Mouse (Mus musculus): ENCODE data around the gene Map3k9. TPM values are rescaled to one million over a fixed set of nuclear protein-coding genes. Genes with fewer than 3 reads are reported as not detected.

Map3k9 gene
- polyA plus RNA-seq, 1 experiment from 2014 or later = 0.20 TPM

DNA sequence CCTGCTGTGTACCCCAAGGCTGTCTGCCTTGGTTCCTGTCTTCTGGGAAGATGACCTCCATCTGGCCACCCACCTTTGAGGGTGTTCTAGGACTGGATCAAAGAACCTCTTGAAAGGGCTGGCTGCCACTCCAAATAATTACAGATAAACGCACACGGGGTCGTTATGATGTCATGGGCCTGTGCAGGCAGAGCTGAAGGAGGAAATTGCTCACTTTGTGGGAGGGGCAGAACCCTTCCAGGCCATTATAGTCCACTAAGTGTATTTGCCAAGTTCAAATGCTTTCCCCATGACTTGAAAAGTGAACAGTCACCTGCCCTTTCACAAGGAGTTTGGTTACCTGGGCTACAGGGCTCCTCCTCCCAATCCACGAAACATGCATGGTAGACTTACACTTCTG is 83.0 kb downstream of the Map3k9 start:
- Histone ChIP-seq H3K36me3 (no peaks in the 10 kb centered on the region), H3K9ac (no peak overlapping the region), H3K27ac (replicated peaks) (no peak overlapping the region), H3K4me3 (no peak overlapping the region), H3K27me3 (replicated peaks) (peaks cover 5% of the 10 kb centered on the region; the same call in 1 of the 2 replicates), H3K9me3 (no peaks in the 10 kb centered on the region), H3K4me2 (no peak overlapping the region), H3K4me1 (peaks cover 11% of the 10 kb centered on the region)
- WGBS = 26% methylated on average over 4 of the region's 4 CpGs
- no peak for ATAC-seq (ENCODE audit: extremely low read depth, insufficient number of reproducible peaks, low FRiP score, low TSS enrichment)

DNA sequence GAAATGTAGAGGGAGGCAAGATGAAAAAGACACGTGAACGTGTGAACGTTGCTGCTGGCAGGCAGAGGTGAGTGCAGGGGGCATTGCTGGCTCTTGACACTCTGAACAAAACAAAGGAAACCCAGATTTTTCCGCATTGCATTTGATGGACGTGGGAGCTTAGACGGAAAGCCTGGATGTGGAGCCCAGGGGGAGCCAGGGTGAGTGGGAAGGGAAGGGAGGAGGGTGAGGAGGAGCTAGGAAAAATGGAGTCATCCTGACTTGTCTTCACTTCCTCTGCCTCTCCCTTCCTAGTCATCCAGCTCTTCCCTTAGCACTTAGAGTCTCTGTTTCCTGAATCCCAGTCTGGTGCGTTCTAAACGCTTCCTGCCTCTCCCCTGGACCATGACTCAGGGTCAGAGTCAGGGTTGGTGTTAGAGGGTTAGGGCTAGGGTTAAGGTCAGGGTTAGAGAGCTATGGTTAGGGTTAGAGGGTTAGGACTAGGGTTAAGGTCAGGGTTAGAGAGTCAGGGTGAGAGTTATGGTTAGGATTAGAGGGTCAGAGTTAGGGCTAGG is 89.7 kb downstream of the Map3k9 start:
- Histone ChIP-seq H3K9ac (no peak overlapping the region), H3K4me1 (peaks cover 8% of the 10 kb centered on the region; the same call in 1 of the 2 replicates), H3K27ac (replicated peaks) (peak overlapping the region; percentile 80), H3K27me3 (replicated peaks) (peaks cover 4% of the 10 kb centered on the region; the same call in 1 of the 2 replicates), H3K4me3 (no peak overlapping the region), H3K9me3 (no peaks in the 10 kb centered on the region), H3K4me2 (no peak overlapping the region), H3K36me3 (no peaks in the 10 kb centered on the region)
- ATAC-seq (ENCODE audit: extremely low read depth, insufficient number of reproducible peaks, low FRiP score, low TSS enrichment) = no peak
- WGBS = 26% methylated on average over 8 of the region's 8 CpGs

DNA sequence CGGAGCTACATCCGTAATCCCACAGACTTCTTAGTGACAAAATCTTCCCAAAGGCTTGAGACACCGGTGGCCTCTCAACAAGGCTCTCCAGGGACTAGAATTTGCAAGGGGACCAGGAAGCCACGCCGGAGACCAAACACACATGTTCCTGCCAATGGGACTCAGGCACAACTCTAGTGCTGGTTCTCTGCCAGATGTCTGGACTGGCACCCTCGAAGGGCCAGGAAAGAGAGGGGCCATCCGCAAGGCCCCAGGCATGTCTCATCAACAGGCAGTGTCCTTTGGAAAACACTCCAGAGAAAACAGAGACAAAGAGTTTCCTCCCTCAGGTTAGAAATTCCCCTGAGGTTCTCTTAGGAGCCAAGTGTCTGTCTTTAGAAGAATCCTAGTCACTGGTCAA is 90.2 kb downstream of the Map3k9 start:
- Histone ChIP-seq H3K9me3 (no peaks in the 10 kb centered on the region), H3K4me2 (no peak overlapping the region), H3K27ac (replicated peaks) (peak overlapping the region; percentile 80), H3K4me3 (no peak overlapping the region), H3K4me1 (peaks cover 8% of the 10 kb centered on the region; the same call in 1 of the 2 replicates), H3K9ac (no peak overlapping the region), H3K36me3 (no peaks in the 10 kb centered on the region), H3K27me3 (replicated peaks) (peaks cover 9% of the 10 kb centered on the region; the same call in 1 of the 2 replicates)
- WGBS = 52% methylated on average over 7 of the region's 7 CpGs
- ATAC-seq (ENCODE audit: extremely low read depth, insufficient number of reproducible peaks, low FRiP score, low TSS enrichment) = no peak

DNA sequence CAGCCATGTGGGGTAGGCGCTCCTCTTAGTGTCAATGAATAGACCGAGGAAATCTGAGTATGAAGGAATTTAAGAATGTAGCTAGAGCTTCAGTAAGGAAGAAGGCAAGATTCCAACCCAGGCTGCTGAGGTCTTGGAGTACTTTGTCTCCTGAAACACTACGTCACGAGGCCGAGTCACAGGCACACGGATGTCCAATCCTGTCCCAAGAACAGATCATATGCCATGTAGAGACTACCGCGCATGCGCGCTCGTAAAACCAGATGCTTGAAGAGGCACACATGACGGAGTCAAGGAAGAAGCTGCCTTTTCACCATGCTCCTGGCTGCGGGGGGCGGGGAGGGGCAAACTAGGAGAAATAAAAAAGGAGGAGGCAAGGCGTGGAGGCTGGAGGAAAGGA is 90.9 kb downstream of the Map3k9 start:
- no peak for ATAC-seq (ENCODE audit: extremely low read depth, insufficient number of reproducible peaks, low FRiP score, low TSS enrichment)
- Histone ChIP-seq H3K36me3 (no peaks in the 10 kb centered on the region), H3K4me3 (no peak overlapping the region), H3K9me3 (no peaks in the 10 kb centered on the region), H3K27ac (replicated peaks) (peak overlapping the region; percentile 80), H3K4me1 (peaks cover 8% of the 10 kb centered on the region; the same call in 1 of the 2 replicates), H3K27me3 (replicated peaks) (peaks cover 11% of the 10 kb centered on the region; the same call in 1 of the 2 replicates), H3K9ac (no peak overlapping the region), H3K4me2 (no peak overlapping the region)
- WGBS = 85% methylated on average over 15 of the region's 15 CpGs

DNA sequence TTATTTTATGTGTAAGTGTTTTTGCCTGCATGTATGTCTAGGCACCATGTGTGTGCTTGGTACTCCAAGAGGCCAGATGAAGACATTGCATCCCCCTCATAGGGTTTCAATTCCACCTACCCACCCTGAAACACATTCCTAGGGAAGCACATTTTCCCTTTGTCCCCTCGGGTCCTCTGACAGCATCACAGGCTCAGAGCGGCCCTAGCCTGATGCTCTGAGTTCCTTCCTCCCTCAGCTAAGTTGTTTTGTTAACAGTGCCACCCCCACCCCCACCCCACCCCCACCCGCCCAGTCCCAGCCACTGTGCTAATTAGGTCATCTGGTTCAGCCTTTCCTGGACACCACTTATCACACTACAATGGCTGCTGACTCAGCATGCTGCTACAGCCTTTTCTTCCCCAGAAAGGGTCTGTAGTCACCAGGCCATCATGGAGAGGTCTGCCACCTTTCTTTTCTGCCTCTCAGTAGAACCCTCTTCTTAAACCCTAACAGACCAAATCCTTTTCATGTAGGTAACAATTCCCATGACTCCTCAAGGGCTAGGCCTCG is 91.4 kb downstream of the Map3k9 start:
- 41% methylated on average over 4 of the region's 4 CpGs for WGBS
- Histone ChIP-seq H3K4me3 (no peak overlapping the region), H3K27ac (replicated peaks) (peak overlapping the region; percentile 80), H3K4me1 (peaks cover 4% of the 10 kb centered on the region; the same call in 1 of the 2 replicates), H3K9me3 (no peaks in the 10 kb centered on the region), H3K4me2 (no peak overlapping the region), H3K27me3 (replicated peaks) (peaks cover 11% of the 10 kb centered on the region; the same call in 1 of the 2 replicates), H3K36me3 (no peaks in the 10 kb centered on the region), H3K9ac (no peak overlapping the region)
- ATAC-seq (ENCODE audit: extremely low read depth, insufficient number of reproducible peaks, low FRiP score, low TSS enrichment) = no peak

DNA sequence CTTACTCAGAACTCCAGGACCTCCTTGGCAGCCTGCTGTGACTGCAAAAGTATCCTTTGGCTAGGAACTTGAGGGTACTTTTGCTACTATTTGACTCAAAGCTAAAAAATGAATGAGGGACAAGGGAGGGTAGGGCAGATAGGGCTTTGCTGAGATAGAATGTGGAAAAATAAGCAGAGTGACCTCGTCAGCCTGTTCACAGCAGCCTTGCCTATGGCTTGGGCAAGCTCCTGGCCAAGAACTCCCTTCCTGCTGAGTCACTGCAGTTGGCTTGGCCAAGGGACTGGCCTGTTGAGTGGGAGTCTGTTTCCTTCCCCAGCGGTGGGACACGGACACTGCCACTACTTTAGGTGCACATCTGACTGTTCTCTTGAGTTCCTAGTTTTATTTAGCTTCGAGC is 92.4 kb downstream of the Map3k9 start:
- ATAC-seq (ENCODE audit: extremely low read depth, insufficient number of reproducible peaks, low FRiP score, low TSS enrichment) = no peak
- H3K36me3 ChIP-seq = no peaks in the 10 kb centered on the region
- peak overlapping the region; percentile 70 for H3K27ac ChIP-seq (replicated peaks)
- H3K9me3 ChIP-seq = no peaks in the 10 kb centered on the region
- peaks cover 4% of the 10 kb centered on the region; the same call in 1 of the 2 replicates for H3K4me1 ChIP-seq
- H3K4me2 ChIP-seq = no peak overlapping the region
- 53% methylated on average over 4 of the region's 4 CpGs for WGBS
- H3K9ac ChIP-seq = no peak overlapping the region
- peaks cover 11% of the 10 kb centered on the region; the same call in 1 of the 2 replicates for H3K27me3 ChIP-seq (replicated peaks)
- no peak overlapping the region for H3K4me3 ChIP-seq

DNA sequence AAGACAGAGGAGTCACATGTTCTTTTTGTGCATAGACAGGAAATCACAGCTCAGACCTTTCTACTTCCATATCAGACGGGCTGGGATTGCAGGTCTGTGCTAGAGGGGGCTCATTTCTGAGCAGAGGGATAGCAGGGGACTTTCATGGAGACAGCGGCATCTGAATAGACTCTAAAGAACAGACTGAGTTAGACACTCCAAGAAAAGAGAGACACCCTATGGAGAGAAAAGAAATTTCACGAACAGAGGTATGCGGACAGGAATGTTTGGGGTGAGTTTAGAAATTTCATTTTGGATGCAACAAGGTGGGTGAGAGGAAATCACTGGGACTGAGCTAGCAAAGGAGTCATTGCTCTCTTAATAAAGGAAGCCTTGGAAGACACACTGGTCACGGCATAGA is 93.1 kb downstream of the Map3k9 start:
- Histone ChIP-seq H3K4me2 (no peak overlapping the region), H3K36me3 (no peaks in the 10 kb centered on the region), H3K4me3 (no peak overlapping the region), H3K9ac (no peak overlapping the region), H3K27ac (replicated peaks) (peak overlapping the region; percentile 70), H3K9me3 (no peaks in the 10 kb centered on the region), H3K27me3 (replicated peaks) (peaks cover 11% of the 10 kb centered on the region; the same call in 1 of the 2 replicates), H3K4me1 (peaks cover 4% of the 10 kb centered on the region; the same call in 1 of the 2 replicates)
- no peak for ATAC-seq (ENCODE audit: extremely low read depth, insufficient number of reproducible peaks, low FRiP score, low TSS enrichment)
- WGBS = 66% methylated on average over 5 of the region's 5 CpGs

DNA sequence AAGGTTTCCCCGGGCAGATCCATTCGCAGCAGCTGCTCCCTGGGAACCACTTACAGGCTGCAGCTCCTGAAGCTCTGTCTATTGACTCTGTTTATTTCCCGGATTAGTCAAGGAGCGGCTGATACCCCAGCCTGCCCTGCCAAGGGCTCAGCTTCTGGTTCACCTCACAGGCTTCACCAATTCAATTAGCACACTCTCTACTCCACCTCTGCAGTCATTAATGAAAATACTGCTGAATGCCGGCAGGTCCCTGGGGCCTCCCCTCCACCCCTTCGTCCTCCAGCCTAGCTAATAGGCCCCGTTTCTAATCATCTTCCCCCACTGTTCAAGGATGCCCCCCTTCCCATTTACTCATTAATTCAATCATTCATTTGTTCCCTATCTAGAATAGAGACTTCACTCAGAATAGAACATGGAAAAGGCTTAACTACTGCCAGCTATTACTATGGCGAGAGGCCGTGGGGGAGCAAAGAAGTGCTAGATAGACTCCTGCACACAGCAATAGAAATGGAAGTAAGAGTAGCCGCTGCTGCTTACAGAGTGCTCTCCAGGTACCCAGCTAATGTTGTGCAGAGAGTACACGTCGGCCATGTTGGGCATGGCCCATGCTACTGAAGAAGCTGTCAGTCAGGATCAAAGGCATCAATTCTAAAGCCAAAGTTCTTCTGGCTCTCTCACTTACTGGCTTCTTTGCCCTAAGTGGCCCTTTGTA is 94.4 kb downstream of the Map3k9 start:
- Histone ChIP-seq H3K9me3 (no peaks in the 10 kb centered on the region), H3K27ac (replicated peaks) (no peak overlapping the region), H3K27me3 (replicated peaks) (peaks cover 11% of the 10 kb centered on the region; the same call in 1 of the 2 replicates), H3K4me2 (no peak overlapping the region), H3K4me1 (peaks cover 4% of the 10 kb centered on the region; the same call in 1 of the 2 replicates), H3K36me3 (no peaks in the 10 kb centered on the region), H3K9ac (no peak overlapping the region), H3K4me3 (no peak overlapping the region)
- no peak for ATAC-seq (ENCODE audit: extremely low read depth, insufficient number of reproducible peaks, low FRiP score, low TSS enrichment)
- 43% methylated on average over 12 of the region's 12 CpGs for WGBS

DNA sequence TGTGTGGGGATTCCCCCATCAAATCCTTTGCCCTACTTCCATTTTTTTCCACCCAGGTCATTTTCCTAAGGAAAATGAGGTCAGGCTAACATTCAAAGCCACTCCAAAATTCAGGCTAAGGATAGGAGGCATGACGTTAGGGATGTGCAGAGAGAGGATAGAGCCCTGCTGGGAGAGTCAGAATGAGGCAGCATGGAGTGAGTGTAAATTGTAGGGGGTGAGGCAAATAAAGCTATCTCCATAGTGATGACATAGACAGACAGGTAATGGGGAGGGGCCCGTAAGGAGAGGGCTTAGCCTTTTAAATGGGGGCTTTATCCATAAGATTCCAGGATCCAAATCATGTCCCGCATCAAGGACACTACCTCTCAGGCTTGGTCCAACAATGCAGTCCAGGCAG is 95.0 kb downstream of the Map3k9 start:
- ATAC-seq (ENCODE audit: extremely low read depth, insufficient number of reproducible peaks, low FRiP score, low TSS enrichment) = no peak
- Histone ChIP-seq H3K27me3 (replicated peaks) (peaks cover 11% of the 10 kb centered on the region; the same call in 1 of the 2 replicates), H3K9ac (no peak overlapping the region), H3K27ac (replicated peaks) (no peak overlapping the region), H3K4me2 (no peak overlapping the region), H3K9me3 (no peaks in the 10 kb centered on the region), H3K4me3 (no peak overlapping the region), H3K36me3 (no peaks in the 10 kb centered on the region), H3K4me1 (peaks cover 4% of the 10 kb centered on the region; the same call in 1 of the 2 replicates)
- WGBS = 60% methylated on average over 3 of the region's 3 CpGs

DNA sequence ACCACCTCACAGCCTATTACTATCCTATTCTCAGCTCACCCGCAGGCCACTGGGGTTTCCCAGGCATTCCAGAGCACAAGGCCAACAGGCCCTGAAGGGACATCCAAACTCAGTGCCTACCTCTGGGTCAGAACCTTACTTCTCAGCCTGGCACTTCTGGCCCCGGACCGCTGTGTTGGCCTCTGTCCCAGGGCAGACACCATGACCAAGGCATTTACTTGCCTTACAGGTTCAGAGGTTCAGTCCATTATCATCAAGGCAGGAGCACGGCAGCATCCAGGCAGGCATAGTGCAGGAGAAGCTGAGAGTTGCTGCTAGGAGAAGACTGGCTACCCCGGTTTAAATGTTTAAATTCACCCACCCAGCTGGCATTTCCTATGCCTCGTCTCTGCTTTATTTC is 96.9 kb downstream of the Map3k9 start:
- H3K9me3 ChIP-seq = no peaks in the 10 kb centered on the region
- no peaks in the 10 kb centered on the region for H3K4me1 ChIP-seq
- no peak overlapping the region for H3K4me2 ChIP-seq
- H3K9ac ChIP-seq = no peak overlapping the region
- 67% methylated on average over 6 of the region's 6 CpGs for WGBS
- H3K27me3 ChIP-seq (replicated peaks) = peaks cover 11% of the 10 kb centered on the region; the same call in 1 of the 2 replicates
- H3K27ac ChIP-seq (replicated peaks) = no peak overlapping the region
- H3K4me3 ChIP-seq = no peak overlapping the region
- ATAC-seq (ENCODE audit: extremely low read depth, insufficient number of reproducible peaks, low FRiP score, low TSS enrichment) = no peak
- no peaks in the 10 kb centered on the region for H3K36me3 ChIP-seq

DNA sequence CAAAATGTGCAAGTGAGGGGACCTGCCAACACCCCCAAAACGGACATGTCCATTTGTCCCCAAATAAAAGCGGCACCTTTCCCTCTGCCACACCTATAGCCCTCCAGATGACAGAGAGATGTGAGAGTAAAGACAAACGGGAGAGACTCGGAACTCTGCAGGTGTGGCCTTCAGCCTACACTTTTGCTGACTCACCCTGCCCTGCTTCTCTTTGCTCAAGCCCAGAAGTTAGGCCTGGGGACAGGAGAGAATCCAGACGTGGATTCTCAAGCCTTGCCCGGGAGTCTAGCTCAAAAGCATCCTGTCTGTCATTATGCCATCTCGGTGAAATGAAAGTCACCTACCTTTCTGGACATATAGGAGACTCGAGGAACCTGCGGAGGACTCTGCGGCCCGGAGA is 97.6 kb downstream of the Map3k9 start:
- ATAC-seq (ENCODE audit: extremely low read depth, insufficient number of reproducible peaks, low FRiP score, low TSS enrichment) = no peak
- WGBS = 64% methylated on average over 11 of the region's 11 CpGs
- no peaks in the 10 kb centered on the region for H3K9me3 ChIP-seq

More for the DNA sequence above, 97.6 kb downstream of the Map3k9 start:
- Histone ChIP-seq H3K4me1 (no peaks in the 10 kb centered on the region), H3K9ac (no peak overlapping the region), H3K4me3 (no peak overlapping the region), H3K4me2 (no peak overlapping the region), H3K27ac (replicated peaks) (no peak overlapping the region), H3K36me3 (no peaks in the 10 kb centered on the region), H3K27me3 (replicated peaks) (peaks cover 11% of the 10 kb centered on the region; the same call in 1 of the 2 replicates)

Measured in heart, embryonic 13.5 days (tissue).